Mouse (Mus musculus): Measurements from ENCODE around the gene Vldlr.

DNA sequence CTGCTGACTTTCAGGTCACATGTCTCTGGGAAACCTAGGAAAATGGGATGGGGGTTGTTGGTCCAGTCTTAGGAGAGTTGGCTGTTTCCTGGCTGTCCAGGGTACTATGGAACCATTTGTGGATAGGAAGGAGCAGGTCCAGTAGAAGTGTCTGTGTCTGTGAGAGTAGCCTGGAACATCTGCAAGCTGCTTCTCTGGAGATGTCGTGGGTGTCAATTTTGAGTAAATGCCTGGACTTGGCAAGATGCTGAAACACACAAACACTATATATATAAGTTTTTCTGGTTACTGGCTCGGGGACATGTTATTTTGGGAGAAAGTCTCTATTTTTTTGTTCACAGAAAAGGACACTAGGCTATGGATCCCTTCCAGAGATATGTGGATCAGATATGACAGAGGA, 57.1 kb downstream of the Vldlr start:
- TF ChIP-seq POLR2A (IDR thresholded peaks at IDR 0.05; ENCODE audit: borderline replicate concordance, extremely low read depth, low read depth, low read length) (no peak), CTCF (IDR thresholded peaks at IDR 0.05; ENCODE audit: insufficient read depth, low read length) (no peak)
